Mouse (Mus musculus) cerebellum, adult 2 months (tissue): ENCODE measurements around the gene Add2. TPM values are rescaled to one million over a fixed set of nuclear protein-coding genes. Genes with fewer than 3 reads are reported as not detected.

ENCODE experiments used
- DNase-seq, 2 experiments: peaks; one replicate each; pipeline ENCODE4 v3.0.0; 2021
- H3K27ac ChIP-seq: fragments of 200-500 bp; 2 replicates; pipeline ENCODE4 v1.5.1; 2012; ENCODE audit warnings: low read length, control low read depth, inconsistent platforms; ENCODE audit not compliant: insufficient read depth
- H3K27me3 ChIP-seq: fragments of 200-500 bp; 2 replicates; pipeline ENCODE4 v1.6.1; 2012; ENCODE audit warnings: inconsistent platforms, mild to moderate bottlenecking, low read length, moderate library complexity; ENCODE audit not compliant: control insufficient read depth, insufficient read depth
- H3K4me1 ChIP-seq: fragments of 200-500 bp; 2 replicates; pipeline ENCODE4 v1.6.1; 2011; ENCODE audit warnings: low read length; ENCODE audit not compliant: control insufficient read depth, insufficient read depth
- H3K4me3 ChIP-seq: fragments of 200-500 bp; replicated peaks from 2 replicates; pipeline ENCODE3; 2011; ENCODE audit warnings: mild to moderate bottlenecking, low read depth, low read length, control low read depth; ENCODE audit not compliant: insufficient read depth
- CTCF ChIP-seq: fragments of 200-500 bp; IDR thresholded peaks from 2 replicates; pipeline ENCODE4 v1.5.1; 2011; ENCODE audit warnings: low read depth, mild to moderate bottlenecking, control low read depth, low read length, moderate library complexity, borderline replicate concordance; ENCODE audit not compliant: insufficient read depth
- POLR2A ChIP-seq: fragments of 200-500 bp; IDR thresholded peaks from 2 replicates; pipeline ENCODE4 v1.6.1; 2011; ENCODE audit warnings: low read length, control low read depth, borderline replicate concordance; ENCODE audit not compliant: insufficient read depth
- whole genome bisulfite sequencing: fragments of 180-500 bp; shearing (Covaris S2); methylation state at CpG from one replicate; pipeline ENCODE4 v1.1.7; 2018; 5-methylcytosine and 5-hydroxymethylcytosine counted together
- polyA plus RNA-seq: library from polyadenylated mRNA; depleted of rRNA; stranded (reverse); fragments of >200 nt; gene quantifications from 2 replicates; pipeline ENCODE4 v1.2.3, GENCODE M21; 2012

Gene Add2
- polyA plus RNA-seq, 1 experiment, result 54.9 TPM

- no peaks in the 10 kb centered on the region for H3K27me3 ChIP-seq
- no peaks in the 10 kb centered on the region for H3K4me1 ChIP-seq
- DNase-seq, result no peak
- no peak for TF ChIP-seq POLR2A
- TF ChIP-seq CTCF, result no peak
- H3K27ac ChIP-seq, result no peak overlapping the region
- H3K4me3 ChIP-seq, result no peak overlapping the region
- 86% methylated on average over 3 of the region's 3 CpGs for WGBS
These were observed 107.7 kb downstream of the Add2 start for GRCm38 (mm10) chr6:86136206-86136605.

GRCm38 (mm10) chr6:86141284-86141683 lies 112.8 kb downstream of the Add2 start:
- 83% methylated on average over 6 of the region's 6 CpGs for WGBS
- Histone ChIP-seq H3K27ac (no peak overlapping the region), H3K27me3 (no peaks in the 10 kb centered on the region), H3K4me3 (no peak overlapping the region), H3K4me1 (no peaks in the 10 kb centered on the region)
- no peak for DNase-seq
- TF ChIP-seq POLR2A (no peak), CTCF (no peak)

GRCm38 (mm10) chr6:86141820-86142219 lies 113.3 kb downstream of the Add2 start:
- Histone ChIP-seq H3K27ac (no peak overlapping the region), H3K4me1 (no peaks in the 10 kb centered on the region), H3K4me3 (no peak overlapping the region), H3K27me3 (no peaks in the 10 kb centered on the region)
- WGBS, result 11% methylated on average over 3 of the region's 3 CpGs
- TF ChIP-seq POLR2A, result no peak
- peak; percentile 62; the same call in 1 of the 2 replicates for TF ChIP-seq CTCF
- peak; percentile 52 to 60 for DNase-seq

DNA sequence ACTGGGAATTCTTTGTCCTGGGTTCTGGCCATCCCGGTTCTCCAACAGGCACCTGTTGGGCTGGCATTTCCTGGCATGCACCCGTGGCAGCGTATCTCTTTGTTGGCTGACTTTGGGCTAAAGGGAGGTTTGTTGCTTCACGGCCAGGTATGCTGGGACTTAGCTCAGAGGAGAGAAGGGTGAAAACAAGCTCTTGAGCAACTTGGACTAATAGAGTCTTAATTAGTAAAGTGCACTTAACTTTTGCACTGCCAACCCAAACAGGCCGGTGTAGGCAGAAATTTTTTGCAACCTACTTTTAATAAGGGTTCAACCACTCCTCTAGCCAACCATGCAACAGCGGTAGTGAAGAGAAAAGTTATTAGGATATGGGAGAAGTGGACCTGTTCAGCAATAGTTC lies 116.5 kb downstream of the Add2 start:
- DNase-seq, result no peak
- 83% methylated on average over 6 of the region's 6 CpGs for WGBS
- TF ChIP-seq POLR2A (no peak), CTCF (no peak)

DNA sequence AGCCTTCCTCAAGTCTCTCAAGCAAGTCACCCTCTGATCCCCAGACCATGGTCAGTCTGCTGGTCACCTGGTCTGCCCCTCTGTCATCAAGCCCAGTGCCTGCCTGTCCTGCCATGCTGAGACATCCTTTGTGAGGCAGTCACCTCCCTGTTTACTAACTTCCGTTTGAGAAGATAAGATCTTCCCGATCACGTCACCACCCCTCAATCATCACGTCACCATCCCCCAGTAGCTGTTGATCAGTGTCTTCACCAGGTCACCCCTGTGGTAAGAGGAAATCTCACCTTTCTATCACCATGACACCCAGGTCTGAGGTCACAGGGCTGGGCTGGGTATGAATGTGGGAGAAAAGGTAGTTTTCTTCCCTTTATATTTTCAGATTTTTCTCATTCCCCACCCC lies 120.0 kb downstream of the Add2 start:
- no peak overlapping the region for H3K27ac ChIP-seq
- no peaks in the 10 kb centered on the region for H3K27me3 ChIP-seq
- 87% methylated on average over 4 of the region's 4 CpGs for WGBS
- DNase-seq, result no peak
- H3K4me3 ChIP-seq, result no peak overlapping the region
- TF ChIP-seq POLR2A (no peak), CTCF (no peak)
- H3K4me1 ChIP-seq, result no peaks in the 10 kb centered on the region

More for the DNA sequence above, 116.5 kb downstream of the Add2 start:
- no peak overlapping the region for H3K4me3 ChIP-seq
- H3K4me1 ChIP-seq, result no peaks in the 10 kb centered on the region
- no peak overlapping the region for H3K27ac ChIP-seq
- H3K27me3 ChIP-seq, result no peaks in the 10 kb centered on the region

DNA sequence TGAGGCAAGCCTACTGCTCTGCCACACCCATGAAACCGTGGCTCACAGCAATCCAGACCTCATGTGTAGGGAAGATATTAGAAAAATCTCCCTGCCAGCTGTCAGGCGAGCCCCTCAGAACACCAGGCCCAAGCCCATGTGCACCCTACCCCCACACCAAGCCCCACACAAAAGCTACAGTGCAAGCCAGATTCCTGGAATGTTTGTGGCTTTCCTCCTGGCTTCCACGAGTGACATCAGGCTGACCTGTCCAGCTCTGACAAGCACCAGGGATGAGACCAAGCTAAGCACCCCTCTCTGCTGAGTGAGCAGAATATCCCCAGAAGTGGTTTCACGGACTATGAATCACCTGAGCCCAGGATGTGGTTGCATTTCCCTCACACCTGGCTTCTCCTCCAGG lies 120.5 kb downstream of the Add2 start:
- no peaks in the 10 kb centered on the region for H3K4me1 ChIP-seq
- 49% methylated on average over 4 of the region's 4 CpGs for WGBS
- H3K27me3 ChIP-seq, result no peaks in the 10 kb centered on the region
- DNase-seq, result no peak
- no peak overlapping the region for H3K4me3 ChIP-seq
- no peak overlapping the region for H3K27ac ChIP-seq
- TF ChIP-seq POLR2A (no peak), CTCF (no peak)

DNA sequence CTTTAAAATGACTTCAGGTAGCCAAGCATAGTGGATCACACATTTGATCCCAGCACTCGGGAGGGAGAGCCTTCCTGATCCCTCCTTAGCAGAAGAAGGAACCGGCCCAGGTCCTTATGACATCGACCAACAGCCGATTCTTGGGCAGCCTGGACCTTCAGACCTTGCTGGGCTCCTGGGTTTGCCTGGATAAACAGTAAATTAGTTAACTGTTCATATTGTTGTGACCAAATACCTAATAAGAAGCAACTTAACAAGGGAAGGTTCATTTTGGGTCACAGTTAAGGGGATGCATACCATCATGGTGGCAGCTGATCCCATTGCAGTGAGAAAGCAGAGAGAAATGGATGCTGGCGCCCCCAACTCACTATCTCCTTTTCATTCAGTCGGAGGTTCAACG lies 124.2 kb downstream of the Add2 start:
- Histone ChIP-seq H3K4me1 (0 out of 2 replicates have a peak, but pooled peaks cover 5% of the 10 kb centered on the region), H3K4me3 (no peak overlapping the region), H3K27ac (no peak overlapping the region), H3K27me3 (no peaks in the 10 kb centered on the region)
- WGBS, result 93% methylated on average over 7 of the region's 7 CpGs
- no peak for DNase-seq
- TF ChIP-seq CTCF (no peak), POLR2A (no peak)

DNA sequence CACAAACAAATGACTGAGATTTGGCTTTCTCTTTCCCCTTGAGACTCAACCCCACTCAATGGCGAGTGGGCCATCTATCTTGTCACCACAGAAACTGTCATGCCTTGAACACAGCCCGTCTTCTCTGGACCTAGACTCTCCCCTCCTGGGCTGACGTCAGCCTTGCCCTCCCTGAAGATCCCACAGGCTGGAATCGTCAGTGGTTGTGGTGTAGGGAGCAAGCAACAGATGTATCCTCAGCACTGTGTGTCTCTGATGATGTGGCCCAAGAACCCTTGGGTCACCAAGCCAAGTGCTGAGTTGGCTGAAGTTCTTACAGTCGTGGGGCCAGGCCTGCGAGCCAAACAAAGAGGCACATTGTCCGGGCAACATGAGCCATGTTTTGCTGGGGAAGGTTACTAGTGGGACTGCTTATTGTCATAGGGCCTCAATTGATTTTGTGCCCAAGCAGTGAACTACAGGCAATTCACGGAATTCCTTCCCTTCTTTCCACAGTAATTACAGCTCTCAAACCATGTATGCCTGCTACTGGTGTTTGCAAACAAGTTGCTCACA lies 125.0 kb downstream of the Add2 start:
- WGBS, result 19% methylated on average over 8 of the region's 8 CpGs
- no peak for TF ChIP-seq POLR2A
- no peak for TF ChIP-seq CTCF
- Histone ChIP-seq H3K4me3 (no peak overlapping the region), H3K4me1 (0 out of 2 replicates have a peak, but pooled peaks cover 5% of the 10 kb centered on the region), H3K27ac (no peak overlapping the region), H3K27me3 (no peaks in the 10 kb centered on the region)
- DNase-seq, result peak in 1 of 2 experiments; percentile 10
